Mouse (Mus musculus) CH12.LX (cell line): ENCODE measurements at regions not wholly inside any gene's neighbourhood (a gene's known extent, or its start where the extent isn't known, plus 50 kb on each side); places are given as distances from the start of the nearest gene placed in this dataset.
"Not testable (repeated sequence)": the region's sequence is repeated elsewhere in the genome, so short reads cannot be mapped to it uniquely, and the experiment has no call there.

Source experiments
- DNase-seq: peaks from one replicate; pipeline ENCODE4 v3.0.0-alpha.2; 2013; ENCODE audit errors: extremely low read depth
- H3K27ac ChIP-seq: 2 replicates; pipeline ENCODE4 v1.5.1; 2012; ENCODE audit warnings: low read depth, mild to moderate bottlenecking, control low read depth, moderate library complexity; ENCODE audit not compliant: insufficient read depth
- H3K27me3 ChIP-seq: replicated peaks from 2 replicates; pipeline ENCODE3; 2012; ENCODE audit warnings: inconsistent platforms
- H3K36me3 ChIP-seq, 2 experiments: replicated peaks in 1 of 2; 2 replicates each; pipeline versions ENCODE3 to v1.6.1; 2012; ENCODE audit warnings: inconsistent platforms in 1 of 2, low read length in 1 of 2, mild to moderate bottlenecking in 1 of 2, mixed read lengths in 1 of 2, moderate library complexity in 1 of 2; ENCODE audit not compliant: control insufficient read depth in 1 of 2, insufficient read depth in 1 of 2
- H3K4me1 ChIP-seq, 2 experiments: 2 replicates each; pipeline ENCODE4 v1.6.1; 2012; ENCODE audit warnings: inconsistent platforms in 1 of 2, moderate library complexity in 1 of 2; ENCODE audit not compliant: insufficient read depth in 2 of 2, control insufficient read depth in 1 of 2
- H3K4me2 ChIP-seq: 2 replicates; pipeline ENCODE4 v1.6.1; 2012; ENCODE audit warnings: low read depth, mild to moderate bottlenecking, control low read depth; ENCODE audit not compliant: poor library complexity, insufficient read depth, severe bottlenecking
- H3K4me3 ChIP-seq, 3 experiments: fragments of 150-350 bp in 1 of 3; sonication (generic) in 1 of 3; replicated peaks in 1 of 3; 2 replicates each; pipeline versions ENCODE3 to v1.5.1; 2011 to 2012; ENCODE audit warnings: low read depth in 2 of 3, low read length in 2 of 3, mild to moderate bottlenecking in 2 of 3, moderate library complexity in 2 of 3, control low read depth in 1 of 3, improper control_type of control experiment in 1 of 3, inconsistent platforms in 1 of 3, mixed read lengths in 1 of 3; ENCODE audit not compliant: poor library complexity in 1 of 3
- H3K79me2 ChIP-seq: replicated peaks from 2 replicates; pipeline ENCODE4 v1.6.1; 2012; ENCODE audit warnings: mild to moderate bottlenecking, moderate library complexity; ENCODE audit not compliant: control insufficient read depth, poor library complexity, insufficient read depth, severe bottlenecking; ENCODE audit errors: extremely low read depth
- H3K9ac ChIP-seq: 2 replicates; pipeline ENCODE4 v1.6.1; 2012; ENCODE audit warnings: low read depth, mild to moderate bottlenecking, control low read depth, moderate library complexity; ENCODE audit not compliant: insufficient read depth
- H3K9me3 ChIP-seq: replicated peaks from 2 replicates; pipeline ENCODE3; 2012; ENCODE audit warnings: low read length, inconsistent platforms, mixed read lengths
- BHLHE40 ChIP-seq: IDR thresholded peaks from 2 replicates; pipeline ENCODE4 v1.6.1; 2011; ENCODE audit warnings: mild to moderate bottlenecking, low read depth, low read length, improper control_type of control experiment
- ETS1 ChIP-seq: conservative IDR thresholded peaks from 2 replicates; pipeline ENCODE4 v1.6.1; 2012; ENCODE audit warnings: low read depth, mild to moderate bottlenecking, inconsistent platforms, low read length, improper control_type of control experiment, moderate library complexity
- HCFC1 ChIP-seq: IDR thresholded peaks from 2 replicates; pipeline ENCODE4 v1.6.1; 2012; ENCODE audit warnings: low read depth, mild to moderate bottlenecking, inconsistent platforms, low read length, improper control_type of control experiment
- IRF4 ChIP-seq: IDR thresholded peaks from 2 replicates; pipeline ENCODE4 v1.6.1; 2014; ENCODE audit warnings: low read depth, mild to moderate bottlenecking, inconsistent platforms, low read length, improper control_type of control experiment
- JUN ChIP-seq: IDR thresholded peaks from 2 replicates; pipeline ENCODE4 v1.6.1; 2011; ENCODE audit warnings: low read depth, mild to moderate bottlenecking, low read length, improper control_type of control experiment, moderate library complexity; ENCODE audit not compliant: insufficient read depth
- MAX ChIP-seq: IDR thresholded peaks from 2 replicates; pipeline ENCODE4 v1.6.1; 2011; ENCODE audit warnings: low read length, improper control_type of control experiment
- MEF2A ChIP-seq: IDR thresholded peaks from 2 replicates; pipeline ENCODE4 v1.6.1; 2014; ENCODE audit warnings: low read depth, mild to moderate bottlenecking, inconsistent platforms, low read length, improper control_type of control experiment, borderline replicate concordance
- NELFE ChIP-seq: IDR thresholded peaks from 2 replicates; pipeline ENCODE4 v1.6.1; 2011; ENCODE audit warnings: low read depth, low read length, improper control_type of control experiment
- PAX5 ChIP-seq: IDR thresholded peaks from 2 replicates; pipeline ENCODE4 v1.6.1; 2012; ENCODE audit warnings: low read length, inconsistent platforms, mixed read lengths
- POLR2AphosphoS2 ChIP-seq: IDR thresholded peaks from 2 replicates; pipeline ENCODE4 v1.6.1; 2011; ENCODE audit warnings: low read depth, low read length, improper control_type of control experiment
- RAD21 ChIP-seq: IDR thresholded peaks from 2 replicates; pipeline ENCODE4 v1.6.1; 2011; ENCODE audit warnings: low read depth, mild to moderate bottlenecking, low read length, improper control_type of control experiment, moderate library complexity
- RCOR1 ChIP-seq: conservative IDR thresholded peaks from 2 replicates; pipeline ENCODE4 v1.6.1; 2012; ENCODE audit warnings: low read depth, mild to moderate bottlenecking, inconsistent platforms, low read length, improper control_type of control experiment
- UBTF ChIP-seq: IDR thresholded peaks from 2 replicates; pipeline ENCODE4 v1.6.1; 2012; ENCODE audit warnings: low read depth, mild to moderate bottlenecking, inconsistent platforms, low read length, improper control_type of control experiment, moderate library complexity
- USF1 ChIP-seq: IDR thresholded peaks from 2 replicates; pipeline ENCODE4 v1.6.1; 2014; ENCODE audit warnings: low read depth, mild to moderate bottlenecking, inconsistent platforms, low read length, improper control_type of control experiment
- USF2 ChIP-seq: conservative IDR thresholded peaks from 2 replicates; pipeline ENCODE4 v1.6.1; 2011; ENCODE audit warnings: low read depth, low read length, improper control_type of control experiment
- ZKSCAN1 ChIP-seq: IDR thresholded peaks from 2 replicates; pipeline ENCODE4 v1.6.1; 2012; ENCODE audit warnings: low read depth, inconsistent platforms, low read length, improper control_type of control experiment, borderline replicate concordance
- ZMIZ1 ChIP-seq: IDR thresholded peaks from 2 replicates; pipeline ENCODE4 v1.6.1; 2012; ENCODE audit warnings: low read depth, mild to moderate bottlenecking, inconsistent platforms, low read length, improper control_type of control experiment
- dilution Hi-C: fragments of 300-500 bp; cut with MboI; formaldehyde crosslinking; loops from 2 replicates; pipeline ENCODE4 v1.14.3; 2020; ENCODE audit warnings: low sequenced_read_pairs; ENCODE audit not compliant: extremely low pct_unique_long_range_greater_than_20kb, extremely low pct_ligation_motif_present
- in situ Hi-C: fragments of 300-500 bp; cut with MboI; formaldehyde crosslinking; loops from 3 replicates; pipeline ENCODE4 v1.14.3; 2019; ENCODE audit warnings: low sequenced_read_pairs, low pct_ligation_motif_present, low pct_unique_long_range_greater_than_20kb, mixed read lengths

- DNase-seq = no peak
- Histone ChIP-seq H3K36me3 (no peaks in the 10 kb centered on the region), H3K9me3 (no peaks in the 10 kb centered on the region), H3K4me3 (no peak overlapping the region), H3K4me2 (no peak overlapping the region), H3K4me1 (peaks cover 0 to 2% of the 10 kb centered on the region in 2 experiments; a peak in 1 of 4 replicates), H3K27me3 (no peaks in the 10 kb centered on the region)
- in situ Hi-C loops = no loop called here
- no peak for TF ChIP-seq ETS1
- TF ChIP-seq MEF2A = no peak
- TF ChIP-seq HCFC1 = no peak
- no peak for TF ChIP-seq USF1
- TF ChIP-seq UBTF = no peak
- TF ChIP-seq MAX = no peak
- TF ChIP-seq POLR2AphosphoS2 = no peak
- no peak for TF ChIP-seq BHLHE40
- no peak for TF ChIP-seq JUN
- no peak for TF ChIP-seq RCOR1
- TF ChIP-seq IRF4 = no peak
- TF ChIP-seq RAD21 = no peak
- TF ChIP-seq ZKSCAN1 = no peak
- no peak for TF ChIP-seq PAX5
- TF ChIP-seq ZMIZ1 = no peak
- no peak for TF ChIP-seq NELFE
- no peak for TF ChIP-seq USF2
- TF ChIP-seq, all 38 proteins: peak for 0
- no peak overlapping the region for H3K9ac ChIP-seq
- dilution Hi-C loops = no loop called here
- H3K27ac ChIP-seq = no peak overlapping the region
- no peaks in the 10 kb centered on the region for H3K79me2 ChIP-seq
Measured at GRCm38 (mm10) chr16:25517114-25517868, 166.3 kb upstream of the Trp63 start.

- H3K4me1 ChIP-seq, dilution Hi-C loops, in situ Hi-C loops, H3K9ac ChIP-seq, H3K4me3 ChIP-seq, H3K79me2 ChIP-seq, H3K27ac ChIP-seq, H3K4me2 ChIP-seq, H3K9me3 ChIP-seq, DNase-seq, H3K36me3 ChIP-seq, H3K27me3 ChIP-seq: not testable (repeated sequence)
Measured at GRCm38 (mm10) chr16:25523141-25523540, 160.4 kb upstream of the Trp63 start.
